Mouse (Mus musculus) forebrain, embryonic 14.5 days (tissue): ENCODE measurements around the gene Morn3. TPM values are rescaled to one million over a fixed set of nuclear protein-coding genes. Genes with fewer than 3 reads are reported as not detected.

Source experiments
- ATAC-seq: fragments of 200-750 bp; cut with Nextera tagmentation; 2 replicates; pipeline ENCODE4 v1.8.0; 2017; ENCODE audit warnings: mild to moderate bottlenecking, moderate library complexity
- DNase-seq: peaks from one replicate; pipeline ENCODE4 v3.0.0-alpha.2; 2015; ENCODE audit warnings: low spot score
- H3K27ac ChIP-seq: fragments of 300-500 bp; sonication (generic); 2 replicates; pipeline ENCODE4 v1.5.1; 2014; ENCODE audit warnings: low read depth, mild to moderate bottlenecking, control low read depth, low read length, moderate library complexity
- H3K27me3 ChIP-seq: fragments of 300-500 bp; sonication (generic); replicated peaks from 2 replicates; pipeline ENCODE4 v1.6.1; 2014; ENCODE audit warnings: low read length, control low read depth, mixed read lengths; ENCODE audit not compliant: control insufficient read depth, insufficient read depth
- H3K36me3 ChIP-seq: fragments of 300-500 bp; sonication (generic); 2 replicates; pipeline ENCODE4 v1.6.1; 2014; ENCODE audit warnings: low read length, control low read depth; ENCODE audit not compliant: control insufficient read depth, insufficient read depth
- H3K4me1 ChIP-seq: fragments of 300-500 bp; sonication (generic); 2 replicates; pipeline ENCODE4 v1.6.1; 2014; ENCODE audit warnings: antibody characterized with exemption, low read length, control low read depth; ENCODE audit not compliant: control insufficient read depth, insufficient read depth
- H3K4me2 ChIP-seq: fragments of 300-500 bp; sonication (generic); 2 replicates; pipeline ENCODE4 v1.6.1; 2014; ENCODE audit warnings: mild to moderate bottlenecking, control low read depth, low read length
- H3K4me3 ChIP-seq: fragments of 300-500 bp; sonication (generic); 2 replicates; pipeline ENCODE4 v1.5.1; 2014; ENCODE audit warnings: low read depth, low read length, control low read depth
- H3K9ac ChIP-seq: fragments of 300-500 bp; sonication (generic); 2 replicates; pipeline ENCODE4 v1.6.1; 2014; ENCODE audit warnings: mild to moderate bottlenecking, low read length, control low read depth, moderate library complexity
- H3K9me3 ChIP-seq: fragments of 300-500 bp; sonication (generic); replicated peaks from 2 replicates; pipeline ENCODE4 v1.6.1; 2016; ENCODE audit warnings: low read length, control low read depth, mixed read lengths; ENCODE audit not compliant: control insufficient read depth
- WGBS: fragments of 180-500 bp; shearing (Covaris S2); extraction: QIAGEN DNeasy Blood & Tissue Kit; methylation state at CpG from one replicate; pipeline ENCODE4 v1.1.7; 2014; 5-methylcytosine and 5-hydroxymethylcytosine counted together
- polyA plus RNA-seq: library from polyadenylated mRNA; unstranded; fragments of >200 nt; fragmentation: Nextera tagmentation; extraction: Ambion mirVana; gene quantifications from 2 replicates; pipeline ENCODE4 v1.2.1, GENCODE M21; 2014

Gene Morn3
- polyA plus RNA-seq, result 0.63 and 0.83 TPM in 2 replicates

GRCm38 (mm10) chr5:123046916-123047315 lies at the start of gene Morn3:
Morn3 (minus strand) TSS chr5:123047016.
- 84% methylated on average over 3 of the region's 3 CpGs for WGBS
- H3K4me2 ChIP-seq, result no peak within 1 kb of the TSS

GRCm38 (mm10) chr5:123096299-123096698 lies 49.5 kb upstream of the Morn3 start:
- 92% methylated on average over 8 of the region's 8 CpGs for WGBS
- Histone ChIP-seq H3K4me2 (no peak overlapping the region), H3K4me3 (no peak overlapping the region), H3K27ac (no peak overlapping the region), H3K4me1 (no peaks in the 10 kb centered on the region), H3K9ac (no peak overlapping the region), H3K36me3 (no peaks in the 10 kb centered on the region), H3K9me3 (no peaks in the 10 kb centered on the region), H3K27me3 (no peaks in the 10 kb centered on the region)
- ATAC-seq, result no peak
- no peak for DNase-seq

More at GRCm38 (mm10) chr5:123046916-123047315, at the start of gene Morn3:
- ATAC-seq (no peak), DNase-seq (no peak)
- no peaks in the 10 kb centered on the region for H3K27me3 ChIP-seq
- no peaks in the 10 kb centered on the region for H3K9me3 ChIP-seq
- no peaks in the 10 kb centered on the region for H3K36me3 ChIP-seq
- no peak within 1 kb of the TSS for H3K9ac ChIP-seq
- no peak within 1 kb of the TSS for H3K27ac ChIP-seq
- no peak within 1 kb of the TSS for H3K4me3 ChIP-seq
- H3K4me1 ChIP-seq, result no peaks in the 10 kb centered on the region

- no peak for ATAC-seq
- Histone ChIP-seq H3K27me3 (no peaks in the 10 kb centered on the region), H3K9me3 (no peaks in the 10 kb centered on the region), H3K36me3 (no peaks in the 10 kb centered on the region), H3K27ac (no peak overlapping the region), H3K4me1 (no peaks in the 10 kb centered on the region), H3K4me2 (no peak overlapping the region), H3K4me3 (no peak overlapping the region), H3K9ac (no peak overlapping the region; the same call in 1 of the 2 replicates)
- DNase-seq, result peak; percentile 62
- 75% methylated on average over 25 of the region's 25 CpGs for WGBS
These were observed 47.6 kb upstream of the Morn3 start for GRCm38 (mm10) chr5:123094238-123094991.

GRCm38 (mm10) chr5:123093077-123093633 lies 46.3 kb upstream of the Morn3 start:
- H3K4me2 ChIP-seq, result no peak overlapping the region
- H3K4me3 ChIP-seq, result no peak overlapping the region
- WGBS, result 87% methylated on average over 14 of the region's 14 CpGs
- H3K9ac ChIP-seq, result no peak overlapping the region
- no peaks in the 10 kb centered on the region for H3K36me3 ChIP-seq
- no peaks in the 10 kb centered on the region for H3K9me3 ChIP-seq
- ATAC-seq (no peak), DNase-seq (no peak)
- no peaks in the 10 kb centered on the region for H3K27me3 ChIP-seq
- H3K27ac ChIP-seq, result no peak overlapping the region
- no peaks in the 10 kb centered on the region for H3K4me1 ChIP-seq

GRCm38 (mm10) chr5:123090560-123091306 lies 43.9 kb upstream of the Morn3 start:
- Histone ChIP-seq H3K27ac (no peak overlapping the region), H3K27me3 (no peaks in the 10 kb centered on the region), H3K9ac (no peak overlapping the region), H3K36me3 (no peaks in the 10 kb centered on the region), H3K9me3 (no peaks in the 10 kb centered on the region), H3K4me2 (no peak overlapping the region), H3K4me3 (no peak overlapping the region), H3K4me1 (no peaks in the 10 kb centered on the region)
- no peak for ATAC-seq
- 90% methylated on average over 10 of the region's 10 CpGs for WGBS
- DNase-seq, result no peak

- Histone ChIP-seq H3K27ac (no peak overlapping the region), H3K4me3 (no peak overlapping the region), H3K9me3 (no peaks in the 10 kb centered on the region), H3K4me2 (no peak overlapping the region), H3K36me3 (no peaks in the 10 kb centered on the region), H3K4me1 (no peaks in the 10 kb centered on the region), H3K9ac (no peak overlapping the region), H3K27me3 (no peaks in the 10 kb centered on the region)
- WGBS, result 94% methylated on average over 4 of the region's 4 CpGs
- DNase-seq (no peak), ATAC-seq (no peak)
These were observed 42.0 kb upstream of the Morn3 start for GRCm38 (mm10) chr5:123088784-123089183.

GRCm38 (mm10) chr5:123086501-123086900 lies 39.7 kb upstream of the Morn3 start:
- Histone ChIP-seq H3K27me3 (no peaks in the 10 kb centered on the region), H3K9me3 (no peaks in the 10 kb centered on the region), H3K4me1 (no peaks in the 10 kb centered on the region), H3K36me3 (no peaks in the 10 kb centered on the region), H3K27ac (no peak overlapping the region), H3K4me2 (no peak overlapping the region), H3K4me3 (no peak overlapping the region), H3K9ac (no peak overlapping the region)
- DNase-seq (no peak), ATAC-seq (no peak)
- WGBS, result 79% methylated on average over 2 of the region's 2 CpGs

- DNase-seq (no peak), ATAC-seq (no peak)
- Histone ChIP-seq H3K36me3 (no peaks in the 10 kb centered on the region), H3K4me3 (no peak overlapping the region), H3K4me1 (no peaks in the 10 kb centered on the region), H3K27ac (no peak overlapping the region), H3K4me2 (no peak overlapping the region), H3K27me3 (no peaks in the 10 kb centered on the region), H3K9me3 (no peaks in the 10 kb centered on the region), H3K9ac (no peak overlapping the region)
- 80% methylated on average over 13 of the region's 13 CpGs for WGBS
These were observed 36.7 kb upstream of the Morn3 start for GRCm38 (mm10) chr5:123083340-123084050.
